Mouse (Mus musculus): Measurements from ENCODE around the gene Pcolce.

DNA sequence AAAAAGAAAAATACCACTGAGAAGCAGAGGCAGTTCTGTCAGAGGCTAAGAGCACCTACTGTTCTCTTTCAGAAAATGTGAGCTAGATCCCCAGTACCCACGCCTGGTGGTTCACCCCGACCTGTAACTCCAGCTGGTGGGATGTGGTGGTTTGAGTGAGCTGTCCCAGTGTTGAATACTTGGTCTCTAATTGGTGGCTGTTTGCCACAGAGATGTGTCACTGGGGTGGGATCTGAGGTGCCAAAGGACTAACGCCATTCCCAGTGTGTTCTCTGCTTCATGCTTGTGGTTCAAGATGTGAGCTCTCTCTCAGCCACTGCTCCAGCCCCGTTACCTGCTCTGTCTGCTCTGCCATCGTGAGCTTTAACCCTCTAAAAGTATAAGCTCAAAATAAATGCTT lies 23.1 kb downstream of the Pcolce start:
- TF ChIP-seq CTCF (IDR thresholded peaks at IDR 0.05; ENCODE audit: insufficient read depth, low read depth, low read length) (no peak), POLR2A (IDR thresholded peaks at IDR 0.05; ENCODE audit: insufficient read depth, low read depth, low read length) (no peak)
